ENCODE assay signal across 8 mouse cellular contexts in genomic region chr11:5239706-5240690, GRCm38 (mm10). TPM values are rescaled to one million over a fixed set of nuclear protein-coding genes. Genes with fewer than 3 reads are reported as not detected.
A peak's percentile ranks its signal among the peaks of the same experiment; 100 is the strongest.
DNase-seq lines count a peak whose midpoint lies in the region; ATAC-seq lines count a peak whose summit lies in the region.

No protein-coding gene starts in this region.

- no peak overlapping the region for H3K4me3 ChIP-seq in hindbrain, embryonic 11.5 days (ENCODE audit: low read depth, low read length)

- H3K27ac ChIP-seq in hindbrain, embryonic 11.5 days (ENCODE audit: low read depth, low read length), result peak overlapping the region; percentile 32; the same call in 1 of the 2 replicates

- peak; percentile 49 for DNase-seq in retina, postnatal 1 day
- DNase-seq in retina, embryonic 14.5 days (ENCODE audit: low spot score), result no peak
- peak; percentile 30 for DNase-seq in hindbrain, embryonic 11.5 days (ENCODE audit: low spot score)
- DNase-seq in lung, postnatal 4 days, result peak; percentile 32 to 60
- peak; percentile 65 for DNase-seq in urinary bladder, postnatal 14 days (ENCODE audit: low spot score)
- no peak for DNase-seq in gastrocnemius, postnatal 14 days
- DNase-seq in adrenal gland, adult 18-20 months (ENCODE audit: low spot score in 2 of 2), result no peak
- no peak for DNase-seq in layer of hippocampus, adult 9-11 months

- H3K36me3 ChIP-seq in hindbrain, embryonic 11.5 days (ENCODE audit: control insufficient read depth, insufficient read depth, low read length), result peaks cover 2% of the 10 kb centered on the region; the same call in 1 of the 2 replicates

- intact Hi-C loops in gastrocnemius, postnatal 14 days (cut with DNase I; ENCODE audit: low total_unique reads), result no loop called here

- no peak for ATAC-seq in hindbrain, embryonic 11.5 days (ENCODE audit: low FRiP score)

- H3K4me1 ChIP-seq in hindbrain, embryonic 11.5 days (replicated peaks; ENCODE audit: control insufficient read depth, insufficient read depth, low read length), result peaks cover 7% of the 10 kb centered on the region

- H3K27me3 ChIP-seq in hindbrain, embryonic 11.5 days (ENCODE audit: control insufficient read depth, insufficient read depth, low read length), result no peaks in the 10 kb centered on the region

- H3K4me2 ChIP-seq in hindbrain, embryonic 11.5 days (replicated peaks; ENCODE audit: low read depth, low read length), result no peak overlapping the region

- 15% methylated on average over 10 of the region's 10 CpGs for WGBS in hindbrain, embryonic 11.5 days

- H3K9ac ChIP-seq in hindbrain, embryonic 11.5 days (ENCODE audit: low read depth, low read length), result 0 out of 2 replicates have a peak overlapping the region, but pooled peaks have one; percentile 11

- no peaks in the 10 kb centered on the region for H3K9me3 ChIP-seq in hindbrain, embryonic 11.5 days (ENCODE audit: control insufficient read depth, low read length)

RNA-seq across cellular contexts. Expression of gene Kremen1, which starts 21.4 kb away (rescaled TPM):
- polyA plus RNA-seq in hindbrain, embryonic 11.5 days (2014; fragmentation: Nextera tagmentation; extraction: Ambion mirVana), result 6.6 and 6.7 TPM in 2 replicates
- total RNA-seq in gastrocnemius, postnatal 14 days (2021), result 10 to 100 TPM; 46.8 to 48.1 TPM
- 10 to 100 TPM; 17.2 to 19.1 TPM for total RNA-seq in adrenal gland, adult 18-20 months (2021)

Comparison
In these comparisons a context has a peak if more than half of its experiments do, and no peak if none do; other contexts are left out.
1. DNase-seq: peak in retina, postnatal 1 day (single experiment), hindbrain, embryonic 11.5 days (single experiment), lung, postnatal 4 days (2 of 2) and urinary bladder, postnatal 14 days (single experiment); none in retina, embryonic 14.5 days (single experiment), gastrocnemius, postnatal 14 days (single experiment), adrenal gland, adult 18-20 months (0 of 2) and layer of hippocampus, adult 9-11 months (single experiment).